Mouse (Mus musculus): Measurements from ENCODE around the gene 4930404H24Rik.

GRCm38 (mm10) chr2:153533981-153534380 is 41.4 kb downstream of the 4930404H24Rik start:
- TF ChIP-seq CTCF (IDR thresholded peaks at IDR 0.05; ENCODE audit: extremely low read depth, insufficient read depth, low read length) (no peak), POLR2A (IDR thresholded peaks at IDR 0.05; ENCODE audit: extremely low read depth, insufficient read depth, low read length) (no peak)

All from cortical plate, adult 2 months (tissue).